Mouse (Mus musculus) adrenal gland (tissue): Measurements from ENCODE around the gene Jaml.

ENCODE experiments used
- intact Hi-C: fragments of 180-260 bp; cut with DNase I; formaldehyde crosslinking; loops from one replicate; pipeline ENCODE4 v1.15.1; 2025

Jaml gene

GRCm38 (mm10) chr9:45120567-45120966 lies 41.6 kb downstream of the Jaml start:
- intact Hi-C loops: no loop called here

- intact Hi-C loops: no loop called here
These were observed 42.0 kb downstream of the Jaml start for GRCm38 (mm10) chr9:45121001-45121400.

- intact Hi-C loops: no loop called here
These were observed 42.8 kb downstream of the Jaml start for GRCm38 (mm10) chr9:45121769-45122168.

GRCm38 (mm10) chr9:45122209-45122761 lies 43.3 kb downstream of the Jaml start:
- intact Hi-C loops: no loop called here

GRCm38 (mm10) chr9:45125211-45125610 lies 46.2 kb downstream of the Jaml start:
- intact Hi-C loops: no loop called here

- intact Hi-C loops: no loop called here
These were observed 48.0 kb downstream of the Jaml start for GRCm38 (mm10) chr9:45126941-45127340.

GRCm38 (mm10) chr9:45130119-45130518 lies 51.1 kb downstream of the Jaml start:
- intact Hi-C loops: loop anchor here (5.0 kb wide), 1 partner anchor 108 kb away; no protein-coding TSS in a partner anchor

- intact Hi-C loops: loop anchor here (5.0 kb wide), 1 partner anchor 111 kb away; no protein-coding TSS in a partner anchor
These were observed 54.7 kb downstream of the Jaml start for GRCm38 (mm10) chr9:45133484-45134310.

GRCm38 (mm10) chr9:45136442-45137169 lies 57.6 kb downstream of the Jaml start:
- intact Hi-C loops: no loop called here

- intact Hi-C loops: no loop called here
These were observed 59.4 kb downstream of the Jaml start, which contains the start of gene Scn4b for GRCm38 (mm10) chr9:45138191-45139032. Scn4b (plus strand) TSS chr9:45138395.

- intact Hi-C loops: no loop called here
These were observed 60.1 kb downstream of the Jaml start for GRCm38 (mm10) chr9:45139082-45139481.

- intact Hi-C loops: no loop called here
These were observed 62.0 kb downstream of the Jaml start for GRCm38 (mm10) chr9:45140945-45141344.

- intact Hi-C loops: no loop called here
These were observed 63.7 kb downstream of the Jaml start for GRCm38 (mm10) chr9:45142686-45143085.

- intact Hi-C loops: loop anchor here (2.0 kb wide), 1 partner anchor 123 kb away; no protein-coding TSS in a partner anchor
These were observed 66.7 kb downstream of the Jaml start for GRCm38 (mm10) chr9:45145533-45146266.

GRCm38 (mm10) chr9:45146267-45146597 lies 67.2 kb downstream of the Jaml start:
- intact Hi-C loops: loop anchor here (2.0 kb wide), 1 partner anchor 123 kb away; no protein-coding TSS in a partner anchor

GRCm38 (mm10) chr9:45150933-45151332 lies 72.0 kb downstream of the Jaml start:
- intact Hi-C loops: no loop called here

GRCm38 (mm10) chr9:45153361-45153760 lies 74.4 kb downstream of the Jaml start:
- intact Hi-C loops: no loop called here
